Mouse (Mus musculus) lung, embryonic 16.5 days (tissue): ENCODE data around the gene Cntln. TPM values are rescaled to one million over a fixed set of nuclear protein-coding genes. Genes with fewer than 3 reads are reported as not detected.

ENCODE experiments used
- ATAC-seq: fragments of 200-750 bp; cut with Nextera tagmentation; 2 replicates; pipeline ENCODE4 v1.8.0; 2017; ENCODE audit warnings: low read depth, mild to moderate bottlenecking, moderate library complexity
- H3K27ac ChIP-seq: fragments of 300-500 bp; sonication (generic); 2 replicates; pipeline ENCODE4 v1.5.1; 2014; ENCODE audit warnings: mild to moderate bottlenecking, control low read depth, low read length
- H3K27me3 ChIP-seq: fragments of 300-500 bp; sonication (generic); 2 replicates; pipeline ENCODE4 v1.6.1; 2014; ENCODE audit warnings: low read depth, low read length, mixed read lengths; ENCODE audit not compliant: control insufficient read depth, insufficient read depth
- H3K36me3 ChIP-seq: fragments of 300-500 bp; sonication (generic); 2 replicates; pipeline ENCODE4 v1.6.1; 2014; ENCODE audit warnings: low read length; ENCODE audit not compliant: control insufficient read depth, insufficient read depth
- H3K4me1 ChIP-seq: fragments of 300-500 bp; sonication (generic); replicated peaks from 2 replicates; pipeline ENCODE4 v1.6.1; 2014; ENCODE audit warnings: low read length, mixed read lengths; ENCODE audit not compliant: control insufficient read depth, insufficient read depth
- H3K4me2 ChIP-seq: fragments of 300-500 bp; sonication (generic); 2 replicates; pipeline ENCODE4 v1.6.1; 2014; ENCODE audit warnings: low read depth, low read length, control low read depth
- H3K4me3 ChIP-seq: fragments of 300-500 bp; sonication (generic); 2 replicates; pipeline ENCODE4 v1.5.1; 2014; ENCODE audit warnings: mild to moderate bottlenecking, low read length, control low read depth
- H3K9ac ChIP-seq: fragments of 300-500 bp; sonication (generic); 2 replicates; pipeline ENCODE4 v1.6.1; 2014; ENCODE audit warnings: low read length, control low read depth
- H3K9me3 ChIP-seq: fragments of 300-500 bp; sonication (generic); 2 replicates; pipeline ENCODE4 v1.6.1; 2016; ENCODE audit warnings: low read length; ENCODE audit not compliant: control insufficient read depth
- WGBS: fragments of 180-500 bp; shearing (Covaris S2); extraction: QIAGEN DNeasy Blood & Tissue Kit; methylation state at CpG from one replicate; pipeline ENCODE4 v1.1.7; 2014; 5-methylcytosine and 5-hydroxymethylcytosine counted together
- polyA plus RNA-seq: library from polyadenylated mRNA; unstranded; fragments of >200 nt; fragmentation: Nextera tagmentation; extraction: Ambion mirVana; gene quantifications from 2 replicates; pipeline ENCODE4 v1.2.1, GENCODE M21; 2015

Gene Cntln
- polyA plus RNA-seq, 1 experiment from 2014 or later: 11.0 TPM

GRCm38 (mm10) chr4:85006789-85007188, 122.7 kb downstream of the Cntln start:
- Histone ChIP-seq H3K9ac (no peak overlapping the region), H3K27ac (no peak overlapping the region), H3K36me3 (no peaks in the 10 kb centered on the region)

GRCm38 (mm10) chr4:85010846-85011245, 126.7 kb downstream of the Cntln start:
- H3K4me1 ChIP-seq: no peaks in the 10 kb centered on the region

More at GRCm38 (mm10) chr4:85006789-85007188, 122.7 kb downstream of the Cntln start:
- Histone ChIP-seq H3K4me2 (no peak overlapping the region), H3K4me1 (no peaks in the 10 kb centered on the region), H3K27me3 (no peaks in the 10 kb centered on the region), H3K9me3 (no peaks in the 10 kb centered on the region), H3K4me3 (no peak overlapping the region)
- no peak for ATAC-seq
- WGBS: 82% methylated on average over 3 of the region's 3 CpGs

GRCm38 (mm10) chr4:85045748-85046147, 161.6 kb downstream of the Cntln start:
- no peak overlapping the region for H3K4me3 ChIP-seq
- 64% methylated on average over 2 of the region's 2 CpGs for WGBS
- no peak overlapping the region for H3K9ac ChIP-seq
- H3K36me3 ChIP-seq: no peaks in the 10 kb centered on the region
- H3K4me1 ChIP-seq: no peaks in the 10 kb centered on the region
- H3K4me2 ChIP-seq: no peak overlapping the region
- H3K27ac ChIP-seq: no peak overlapping the region
- ATAC-seq: no peak
- H3K27me3 ChIP-seq: no peaks in the 10 kb centered on the region
- H3K9me3 ChIP-seq: no peaks in the 10 kb centered on the region

More at GRCm38 (mm10) chr4:85010846-85011245, 126.7 kb downstream of the Cntln start:
- Histone ChIP-seq H3K36me3 (no peaks in the 10 kb centered on the region), H3K4me3 (no peak overlapping the region), H3K27ac (no peak overlapping the region), H3K9me3 (no peaks in the 10 kb centered on the region), H3K9ac (no peak overlapping the region), H3K27me3 (no peaks in the 10 kb centered on the region), H3K4me2 (no peak overlapping the region)
- no peak for ATAC-seq

- ATAC-seq: no peak
- no peaks in the 10 kb centered on the region for H3K4me1 ChIP-seq
- WGBS: 76% methylated on average over 8 of the region's 8 CpGs
- no peak overlapping the region for H3K4me3 ChIP-seq
- H3K4me2 ChIP-seq: no peak overlapping the region
- H3K36me3 ChIP-seq: no peaks in the 10 kb centered on the region
- no peaks in the 10 kb centered on the region for H3K9me3 ChIP-seq
- H3K27me3 ChIP-seq: no peaks in the 10 kb centered on the region
- no peak overlapping the region for H3K27ac ChIP-seq
- H3K9ac ChIP-seq: no peak overlapping the region
Measured at GRCm38 (mm10) chr4:85049933-85050553, 165.9 kb downstream of the Cntln start.

- Histone ChIP-seq H3K4me3 (no peak overlapping the region), H3K9ac (no peak overlapping the region), H3K27ac (no peak overlapping the region), H3K4me2 (no peak overlapping the region), H3K27me3 (no peaks in the 10 kb centered on the region), H3K4me1 (no peaks in the 10 kb centered on the region), H3K9me3 (no peaks in the 10 kb centered on the region), H3K36me3 (no peaks in the 10 kb centered on the region)
- WGBS: 70% methylated on average over 1 of the region's 1 CpGs
- no peak for ATAC-seq
Measured at GRCm38 (mm10) chr4:85054616-85055015, 170.5 kb downstream of the Cntln start.

- no peak overlapping the region for H3K27ac ChIP-seq
- H3K9ac ChIP-seq: no peak overlapping the region
- H3K4me3 ChIP-seq: no peak overlapping the region
- WGBS: 78% methylated on average over 2 of the region's 2 CpGs
- H3K9me3 ChIP-seq: no peaks in the 10 kb centered on the region
- no peaks in the 10 kb centered on the region for H3K27me3 ChIP-seq
- no peaks in the 10 kb centered on the region for H3K36me3 ChIP-seq
- H3K4me2 ChIP-seq: no peak overlapping the region
- no peak for ATAC-seq
- no peaks in the 10 kb centered on the region for H3K4me1 ChIP-seq
Measured at GRCm38 (mm10) chr4:85059598-85059997, 175.5 kb downstream of the Cntln start.

- Histone ChIP-seq H3K4me1 (no peaks in the 10 kb centered on the region), H3K4me3 (no peak overlapping the region), H3K4me2 (no peak overlapping the region), H3K27me3 (no peaks in the 10 kb centered on the region), H3K9ac (no peak overlapping the region), H3K36me3 (no peaks in the 10 kb centered on the region), H3K9me3 (no peaks in the 10 kb centered on the region), H3K27ac (no peak overlapping the region)
- ATAC-seq: no peak
- WGBS: 58% methylated on average over 2 of the region's 2 CpGs
Measured at GRCm38 (mm10) chr4:85061676-85062075, 177.6 kb downstream of the Cntln start.

- Histone ChIP-seq H3K4me3 (no peak overlapping the region), H3K27me3 (no peaks in the 10 kb centered on the region), H3K9me3 (no peaks in the 10 kb centered on the region), H3K27ac (no peak overlapping the region), H3K9ac (no peak overlapping the region), H3K4me1 (no peaks in the 10 kb centered on the region), H3K4me2 (no peak overlapping the region), H3K36me3 (no peaks in the 10 kb centered on the region)
- 85% methylated on average over 4 of the region's 4 CpGs for WGBS
- no peak for ATAC-seq
Measured at GRCm38 (mm10) chr4:85096033-85096432, 211.9 kb downstream of the Cntln start.

- Histone ChIP-seq H3K36me3 (no peaks in the 10 kb centered on the region), H3K9ac (no peak overlapping the region), H3K4me1 (no peaks in the 10 kb centered on the region), H3K4me3 (no peak overlapping the region), H3K27me3 (no peaks in the 10 kb centered on the region), H3K4me2 (no peak overlapping the region), H3K27ac (no peak overlapping the region), H3K9me3 (no peaks in the 10 kb centered on the region)
- no peak for ATAC-seq
- 14% methylated on average over 7 of the region's 7 CpGs for WGBS
Measured at GRCm38 (mm10) chr4:85096682-85097081, 212.6 kb downstream of the Cntln start.

GRCm38 (mm10) chr4:85102168-85102567, 218.1 kb downstream of the Cntln start:
- H3K27ac ChIP-seq: no peak overlapping the region
- H3K9ac ChIP-seq: no peak overlapping the region
- H3K27me3 ChIP-seq: no peaks in the 10 kb centered on the region
- 97% methylated on average over 4 of the region's 4 CpGs for WGBS
- no peaks in the 10 kb centered on the region for H3K36me3 ChIP-seq
- H3K4me2 ChIP-seq: no peak overlapping the region
- no peak for ATAC-seq
- no peaks in the 10 kb centered on the region for H3K9me3 ChIP-seq
- no peak overlapping the region for H3K4me3 ChIP-seq
- no peaks in the 10 kb centered on the region for H3K4me1 ChIP-seq
